Mouse (Mus musculus) thymus, adult 2 months (tissue): Measurements from ENCODE around the gene Nkx1-2.

Source experiments
- CTCF ChIP-seq: fragments of 200-500 bp; IDR thresholded peaks from 2 replicates; pipeline ENCODE4 v1.5.1; 2012; ENCODE audit warnings: mild to moderate bottlenecking, control low read depth, low read length, moderate library complexity, borderline replicate concordance; ENCODE audit not compliant: control insufficient read depth, poor library complexity, insufficient read depth; ENCODE audit errors: extremely low read depth
- POLR2A ChIP-seq: fragments of 200-500 bp; IDR thresholded peaks from 2 replicates; pipeline ENCODE4 v1.6.1; 2012; ENCODE audit warnings: mild to moderate bottlenecking, low read length, control low read depth, moderate library complexity; ENCODE audit not compliant: control insufficient read depth, poor library complexity, insufficient read depth; ENCODE audit errors: extremely low read depth

GRCm38 (mm10) chr7:132626174-132626573 is 26.7 kb upstream of the Nkx1-2 start:
- TF ChIP-seq CTCF (no peak), POLR2A (no peak)
